Mouse (Mus musculus): ENCODE data around the gene Cenps. TPM values are rescaled to one million over a fixed set of nuclear protein-coding genes. Genes with fewer than 3 reads are reported as not detected.
A peak's percentile ranks its signal among the peaks of the same experiment; 100 is the strongest.

Gene Cenps
- polyA plus RNA-seq, 1 experiment from 2014 or later, result 4.9 TPM

- Histone ChIP-seq H3K36me3 (ENCODE audit: insufficient read depth, low read length) (peaks cover 28% of the 10 kb centered on the region), H3K4me1 (ENCODE audit: insufficient read depth, low read depth, low read length) (no peaks in the 10 kb centered on the region), H3K4me2 (replicated peaks; ENCODE audit: low read depth, low read length) (no peak overlapping the region)
Observed at GRCm38 (mm10) chr4:149150721-149151120, 13.3 kb upstream of the Cenps start.

GRCm38 (mm10) chr4:149150256-149150655, 12.8 kb upstream of the Cenps start:
- H3K4me1 ChIP-seq (ENCODE audit: insufficient read depth, low read depth, low read length), result no peaks in the 10 kb centered on the region
- H3K27me3 ChIP-seq (replicated peaks; ENCODE audit: insufficient read depth, low read length), result no peaks in the 10 kb centered on the region
- H3K27ac ChIP-seq (ENCODE audit: low read length), result no peak overlapping the region
- peaks cover 28% of the 10 kb centered on the region for H3K36me3 ChIP-seq (ENCODE audit: insufficient read depth, low read length)
- ATAC-seq (peak; percentile 20; the same call in 1 of the 2 replicates), DNase-seq (ENCODE audit: low spot score) (no peak)
- no peaks in the 10 kb centered on the region for H3K9me3 ChIP-seq (ENCODE audit: low read length)
- TF ChIP-seq CTCF (IDR thresholded peaks at IDR 0.05) (no peak), EP300 (IDR thresholded peaks at IDR 0.05) (no peak)
- 81% methylated on average over 11 of the region's 11 CpGs for WGBS
- H3K4me2 ChIP-seq (replicated peaks; ENCODE audit: low read depth, low read length), result no peak overlapping the region
- no peak overlapping the region for H3K9ac ChIP-seq (replicated peaks; ENCODE audit: low read depth)
- H3K4me3 ChIP-seq (ENCODE audit: low read depth, low read length), result no peak overlapping the region

More at GRCm38 (mm10) chr4:149150721-149151120, 13.3 kb upstream of the Cenps start:
- no peaks in the 10 kb centered on the region for H3K27me3 ChIP-seq (replicated peaks; ENCODE audit: insufficient read depth, low read length)
- 92% methylated on average over 11 of the region's 11 CpGs for WGBS
- ATAC-seq (no peak), DNase-seq (ENCODE audit: low spot score) (no peak)
- H3K9me3 ChIP-seq (ENCODE audit: low read length), result no peaks in the 10 kb centered on the region
- H3K4me3 ChIP-seq (ENCODE audit: low read depth, low read length), result no peak overlapping the region
- no peak overlapping the region for H3K27ac ChIP-seq (ENCODE audit: low read length)
- TF ChIP-seq EP300 (IDR thresholded peaks at IDR 0.05) (no peak), CTCF (IDR thresholded peaks at IDR 0.05) (no peak)
- H3K9ac ChIP-seq (replicated peaks; ENCODE audit: low read depth), result no peak overlapping the region

GRCm38 (mm10) chr4:149149611-149150010, 12.2 kb upstream of the Cenps start:
- DNase-seq (ENCODE audit: low spot score) (no peak), ATAC-seq (peak; percentile 28; the same call in 1 of the 2 replicates)
- Histone ChIP-seq H3K4me2 (replicated peaks; ENCODE audit: low read depth, low read length) (no peak overlapping the region), H3K4me1 (ENCODE audit: insufficient read depth, low read depth, low read length) (no peaks in the 10 kb centered on the region), H3K27ac (ENCODE audit: low read length) (no peak overlapping the region), H3K36me3 (ENCODE audit: insufficient read depth, low read length) (peaks cover 23% of the 10 kb centered on the region), H3K4me3 (ENCODE audit: low read depth, low read length) (no peak overlapping the region), H3K27me3 (replicated peaks; ENCODE audit: insufficient read depth, low read length) (no peaks in the 10 kb centered on the region), H3K9ac (replicated peaks; ENCODE audit: low read depth) (no peak overlapping the region), H3K9me3 (ENCODE audit: low read length) (no peaks in the 10 kb centered on the region)
- TF ChIP-seq CTCF (IDR thresholded peaks at IDR 0.05) (no peak), EP300 (IDR thresholded peaks at IDR 0.05) (no peak)
- 46% methylated on average over 7 of the region's 7 CpGs for WGBS

GRCm38 (mm10) chr4:149149196-149149595, 11.8 kb upstream of the Cenps start:
- Histone ChIP-seq H3K9me3 (ENCODE audit: low read length) (no peaks in the 10 kb centered on the region), H3K9ac (replicated peaks; ENCODE audit: low read depth) (no peak overlapping the region), H3K4me3 (ENCODE audit: low read depth, low read length) (no peak overlapping the region), H3K4me1 (ENCODE audit: insufficient read depth, low read depth, low read length) (no peaks in the 10 kb centered on the region), H3K27me3 (replicated peaks; ENCODE audit: insufficient read depth, low read length) (no peaks in the 10 kb centered on the region), H3K27ac (ENCODE audit: low read length) (no peak overlapping the region), H3K36me3 (ENCODE audit: insufficient read depth, low read length) (peaks cover 22% of the 10 kb centered on the region), H3K4me2 (replicated peaks; ENCODE audit: low read depth, low read length) (no peak overlapping the region)
- ATAC-seq, result no peak
- no peak for TF ChIP-seq EP300 (IDR thresholded peaks at IDR 0.05)
- no peak for TF ChIP-seq CTCF (IDR thresholded peaks at IDR 0.05)
- no peak for DNase-seq (ENCODE audit: low spot score)
- 74% methylated on average over 9 of the region's 9 CpGs for WGBS

- WGBS, result 75% methylated on average over 4 of the region's 4 CpGs
- ATAC-seq, result no peak
- H3K4me2 ChIP-seq (replicated peaks; ENCODE audit: low read depth, low read length), result no peak overlapping the region
- no peak overlapping the region for H3K4me3 ChIP-seq (ENCODE audit: low read depth, low read length)
- H3K9me3 ChIP-seq (ENCODE audit: low read length), result no peaks in the 10 kb centered on the region
- peaks cover 11% of the 10 kb centered on the region; the same call in 1 of the 2 replicates for H3K36me3 ChIP-seq (ENCODE audit: insufficient read depth, low read length)
- DNase-seq (ENCODE audit: low spot score), result no peak
- H3K4me1 ChIP-seq (ENCODE audit: insufficient read depth, low read depth, low read length), result no peaks in the 10 kb centered on the region
- H3K27me3 ChIP-seq (replicated peaks; ENCODE audit: insufficient read depth, low read length), result no peaks in the 10 kb centered on the region
- H3K9ac ChIP-seq (replicated peaks; ENCODE audit: low read depth), result no peak overlapping the region
- no peak for TF ChIP-seq EP300 (IDR thresholded peaks at IDR 0.05)
- no peak for TF ChIP-seq CTCF (IDR thresholded peaks at IDR 0.05)
- H3K27ac ChIP-seq (ENCODE audit: low read length), result no peak overlapping the region
Observed at GRCm38 (mm10) chr4:149148084-149148483, 10.7 kb upstream of the Cenps start.

GRCm38 (mm10) chr4:149147528-149147927, 10.1 kb upstream of the Cenps start:
- Histone ChIP-seq H3K27ac (ENCODE audit: low read length) (no peak overlapping the region), H3K9ac (replicated peaks; ENCODE audit: low read depth) (no peak overlapping the region)
- peak; percentile 37 for DNase-seq (ENCODE audit: low spot score)

GRCm38 (mm10) chr4:149145151-149145550, 7.7 kb upstream of the Cenps start:
- TF ChIP-seq CTCF (IDR thresholded peaks at IDR 0.05), result no peak
- TF ChIP-seq EP300 (IDR thresholded peaks at IDR 0.05), result no peak
- no peak overlapping the region for H3K4me3 ChIP-seq (ENCODE audit: low read depth, low read length)
- ATAC-seq (no peak), DNase-seq (ENCODE audit: low spot score) (no peak)
- no peaks in the 10 kb centered on the region for H3K36me3 ChIP-seq (ENCODE audit: insufficient read depth, low read length)
- H3K27ac ChIP-seq (ENCODE audit: low read length), result no peak overlapping the region
- WGBS, result 76% methylated on average over 4 of the region's 4 CpGs
- no peaks in the 10 kb centered on the region for H3K27me3 ChIP-seq (replicated peaks; ENCODE audit: insufficient read depth, low read length)
- no peak overlapping the region for H3K4me2 ChIP-seq (replicated peaks; ENCODE audit: low read depth, low read length)
- H3K9me3 ChIP-seq (ENCODE audit: low read length), result no peaks in the 10 kb centered on the region
- no peaks in the 10 kb centered on the region for H3K4me1 ChIP-seq (ENCODE audit: insufficient read depth, low read depth, low read length)
- H3K9ac ChIP-seq (replicated peaks; ENCODE audit: low read depth), result no peak overlapping the region

More at GRCm38 (mm10) chr4:149147528-149147927, 10.1 kb upstream of the Cenps start:
- H3K9me3 ChIP-seq (ENCODE audit: low read length), result no peaks in the 10 kb centered on the region
- 60% methylated on average over 7 of the region's 7 CpGs for WGBS
- H3K4me1 ChIP-seq (ENCODE audit: insufficient read depth, low read depth, low read length), result no peaks in the 10 kb centered on the region
- ATAC-seq, result peak; percentile 38; the same call in 1 of the 2 replicates
- no peaks in the 10 kb centered on the region for H3K27me3 ChIP-seq (replicated peaks; ENCODE audit: insufficient read depth, low read length)
- TF ChIP-seq CTCF (IDR thresholded peaks at IDR 0.05), result no peak
- no peak for TF ChIP-seq EP300 (IDR thresholded peaks at IDR 0.05)
- H3K4me2 ChIP-seq (replicated peaks; ENCODE audit: low read depth, low read length), result no peak overlapping the region
- H3K4me3 ChIP-seq (ENCODE audit: low read depth, low read length), result no peak overlapping the region
- peaks cover 7% of the 10 kb centered on the region; the same call in 1 of the 2 replicates for H3K36me3 ChIP-seq (ENCODE audit: insufficient read depth, low read length)

All from lung, postnatal 0 days (tissue).